Mouse (Mus musculus): Measurements from ENCODE around the gene Nsg1.

Gene Nsg1

GRCm38 (mm10) chr5:38146524-38146923 is 13.2 kb downstream of the Nsg1 start:
- DNase-seq (ENCODE audit: low read depth, low spot score) = no peak

- DNase-seq (ENCODE audit: low read depth, low spot score) = no peak
Observed at GRCm38 (mm10) chr5:38140893-38141292, 18.8 kb downstream of the Nsg1 start.

- DNase-seq (ENCODE audit: low read depth, low spot score) = no peak
Observed at GRCm38 (mm10) chr5:38137163-38137562, 22.5 kb downstream of the Nsg1 start.

- DNase-seq (ENCODE audit: low read depth, low spot score) = no peak
Observed at GRCm38 (mm10) chr5:38136247-38136646, 23.5 kb downstream of the Nsg1 start.

GRCm38 (mm10) chr5:38129339-38129738 is 30.4 kb downstream of the Nsg1 start:
- DNase-seq (ENCODE audit: low read depth, low spot score) = no peak

GRCm38 (mm10) chr5:38126519-38127306 is 33.0 kb downstream of the Nsg1 start:
- no peak for DNase-seq (ENCODE audit: low read depth, low spot score)

GRCm38 (mm10) chr5:38121699-38122098 is 38.0 kb downstream of the Nsg1 start:
- DNase-seq (ENCODE audit: low read depth, low spot score) = no peak

GRCm38 (mm10) chr5:38119268-38119667 is 40.4 kb downstream of the Nsg1 start:
- no peak for DNase-seq (ENCODE audit: low read depth, low spot score)

GRCm38 (mm10) chr5:38117056-38117455 is 42.7 kb downstream of the Nsg1 start:
- DNase-seq (ENCODE audit: low read depth, low spot score) = no peak

- no peak for DNase-seq (ENCODE audit: low read depth, low spot score)
Observed at GRCm38 (mm10) chr5:38114526-38114925, 45.2 kb downstream of the Nsg1 start.

GRCm38 (mm10) chr5:38106807-38107206 is 52.9 kb downstream of the Nsg1 start:
- no peak for DNase-seq (ENCODE audit: low read depth, low spot score)

GRCm38 (mm10) chr5:38106080-38106697 is 53.5 kb downstream of the Nsg1 start:
- no peak for DNase-seq (ENCODE audit: low read depth, low spot score)

GRCm38 (mm10) chr5:38102945-38103344 is 56.8 kb downstream of the Nsg1 start:
- no peak for DNase-seq (ENCODE audit: low read depth, low spot score)

GRCm38 (mm10) chr5:38099139-38099676 is 60.5 kb downstream of the Nsg1 start:
- DNase-seq (ENCODE audit: low read depth, low spot score) = no peak

GRCm38 (mm10) chr5:38097501-38098093 is 62.1 kb downstream of the Nsg1 start:
- peak; percentile 12 for DNase-seq (ENCODE audit: low read depth, low spot score)

- DNase-seq (ENCODE audit: low read depth, low spot score) = no peak
Observed at GRCm38 (mm10) chr5:38094331-38094730, 65.4 kb downstream of the Nsg1 start.

GRCm38 (mm10) chr5:38091966-38092304 is 67.8 kb downstream of the Nsg1 start:
- DNase-seq (ENCODE audit: low read depth, low spot score) = no peak

- peak; percentile 32 for DNase-seq (ENCODE audit: low read depth, low spot score)
Observed at GRCm38 (mm10) chr5:38091046-38091965, 68.4 kb downstream of the Nsg1 start.

- no peak for DNase-seq (ENCODE audit: low read depth, low spot score)
Observed at GRCm38 (mm10) chr5:38090581-38090980, 69.1 kb downstream of the Nsg1 start.

GRCm38 (mm10) chr5:38090111-38090510 is 69.6 kb downstream of the Nsg1 start:
- DNase-seq (ENCODE audit: low read depth, low spot score) = no peak
